In genomic region chr3:41194311-41195112, GRCm38 (mm10) we compare ENCODE assay signal across 8 mouse cellular contexts.
A peak's percentile ranks its signal among the peaks of the same experiment; 100 is the strongest.
DNase-seq lines count a peak whose midpoint lies in the region; ATAC-seq and TF ChIP-seq lines count a peak whose summit lies in the region.

No protein-coding gene starts in this region.

- no peak overlapping the region for H3K4me2 ChIP-seq in neural tube, embryonic 12.5 days (replicated peaks)
- H3K4me2 ChIP-seq in neural tube, embryonic 15.5 days: no peak overlapping the region
- H3K4me2 ChIP-seq in intestine, embryonic 16.5 days (ENCODE audit: low read depth, low read length): no peak overlapping the region

- peak overlapping the region; percentile 79 for H3K27ac ChIP-seq in gastrocnemius, adult 2 months
- no peak overlapping the region for H3K27ac ChIP-seq in neural tube, embryonic 12.5 days
- H3K27ac ChIP-seq in brown adipose tissue, adult 24 weeks (replicated peaks; ENCODE audit: low read depth, low read length): peak overlapping the region; percentile 60
- H3K27ac ChIP-seq in neural tube, embryonic 15.5 days (replicated peaks): 0 out of 2 replicates have a peak overlapping the region, but pooled peaks have one; percentile 23
- H3K27ac ChIP-seq in intestine, embryonic 16.5 days (ENCODE audit: low read length): no peak overlapping the region

- no peak for DNase-seq in gastrocnemius, adult 2 months
- no peak for DNase-seq in gastrocnemius, postnatal 10 days
- no peak for DNase-seq in neural tube, embryonic 10.5 days (ENCODE audit: extremely low spot score, low spot score)

- no peaks in the 10 kb centered on the region for H3K36me3 ChIP-seq in neural tube, embryonic 12.5 days
- no peaks in the 10 kb centered on the region for H3K36me3 ChIP-seq in neural tube, embryonic 15.5 days
- no peaks in the 10 kb centered on the region for H3K36me3 ChIP-seq in intestine, embryonic 16.5 days (ENCODE audit: control insufficient read depth, insufficient read depth, low read length)

- no peaks in the 10 kb centered on the region for H3K9me3 ChIP-seq in neural tube, embryonic 12.5 days
- no peaks in the 10 kb centered on the region for H3K9me3 ChIP-seq in neural tube, embryonic 15.5 days (replicated peaks)
- no peaks in the 10 kb centered on the region for H3K9me3 ChIP-seq in intestine, embryonic 16.5 days (ENCODE audit: control insufficient read depth, low read length)

- no peak overlapping the region for H3K4me3 ChIP-seq in gastrocnemius, adult 2 months
- no peak overlapping the region for H3K4me3 ChIP-seq in neural tube, embryonic 12.5 days
- no peak overlapping the region for H3K4me3 ChIP-seq in brown adipose tissue, adult 24 weeks (ENCODE audit: insufficient read depth, low read depth, low read length)
- no peak overlapping the region for H3K4me3 ChIP-seq in neural tube, embryonic 15.5 days (replicated peaks)
- no peak overlapping the region for H3K4me3 ChIP-seq in intestine, embryonic 16.5 days (ENCODE audit: low read length)

- H3K27me3 ChIP-seq in neural tube, embryonic 12.5 days (replicated peaks): no peaks in the 10 kb centered on the region
- no peaks in the 10 kb centered on the region for H3K27me3 ChIP-seq in neural tube, embryonic 15.5 days (replicated peaks)
- H3K27me3 ChIP-seq in intestine, embryonic 16.5 days (replicated peaks; ENCODE audit: control insufficient read depth, insufficient read depth, low read length): no peaks in the 10 kb centered on the region

- 66% methylated on average over 9 of the region's 9 CpGs for WGBS in neural tube, embryonic 12.5 days
- 67% methylated on average over 9 of the region's 9 CpGs for WGBS in neural tube, embryonic 15.5 days
- WGBS in intestine, embryonic 16.5 days: 76% methylated on average over 9 of the region's 9 CpGs

- ATAC-seq in neural tube, embryonic 12.5 days (ENCODE audit: low FRiP score, low read depth): peak; percentile 25; the same call in 1 of the 2 replicates
- ATAC-seq in neural tube, embryonic 15.5 days (ENCODE audit: low FRiP score): no peak
- ATAC-seq in activated CD4-positive, CD25-positive, alpha-beta regulatory T cell, adult 4 months: no peak
- no peak for ATAC-seq in intestine, embryonic 16.5 days

- no peak for TF ChIP-seq CTCF in gastrocnemius, adult 2 months (IDR thresholded peaks at IDR 0.05)

- H3K4me1 ChIP-seq in neural tube, embryonic 12.5 days: peaks cover 9% of the 10 kb centered on the region
- H3K4me1 ChIP-seq in brown adipose tissue, adult 24 weeks (ENCODE audit: control insufficient read depth, insufficient read depth, insufficient read length, low read length): peaks cover 9% of the 10 kb centered on the region
- H3K4me1 ChIP-seq in neural tube, embryonic 15.5 days: peaks cover 18% of the 10 kb centered on the region
- no peaks in the 10 kb centered on the region for H3K4me1 ChIP-seq in intestine, embryonic 16.5 days (ENCODE audit: control insufficient read depth, insufficient read depth, low read length)

- no peak overlapping the region for H3K9ac ChIP-seq in neural tube, embryonic 12.5 days
- no peak overlapping the region for H3K9ac ChIP-seq in neural tube, embryonic 15.5 days (replicated peaks)
- no peak overlapping the region for H3K9ac ChIP-seq in intestine, embryonic 16.5 days (ENCODE audit: low read depth, low read length)

- intact Hi-C loops in gastrocnemius, adult 2 months (cut with DNase I): no loop called here

Comparison
In these comparisons a context has a peak if more than half of its experiments do, and no peak if none do; other contexts are left out.
1. H3K27ac ChIP-seq: peak in gastrocnemius, adult 2 months (single experiment), brown adipose tissue, adult 24 weeks (single experiment) and neural tube, embryonic 15.5 days (single experiment); none in neural tube, embryonic 12.5 days (single experiment) and intestine, embryonic 16.5 days (single experiment).